ENCODE assay signal across 9 mouse cellular contexts in the genomic region with DNA sequence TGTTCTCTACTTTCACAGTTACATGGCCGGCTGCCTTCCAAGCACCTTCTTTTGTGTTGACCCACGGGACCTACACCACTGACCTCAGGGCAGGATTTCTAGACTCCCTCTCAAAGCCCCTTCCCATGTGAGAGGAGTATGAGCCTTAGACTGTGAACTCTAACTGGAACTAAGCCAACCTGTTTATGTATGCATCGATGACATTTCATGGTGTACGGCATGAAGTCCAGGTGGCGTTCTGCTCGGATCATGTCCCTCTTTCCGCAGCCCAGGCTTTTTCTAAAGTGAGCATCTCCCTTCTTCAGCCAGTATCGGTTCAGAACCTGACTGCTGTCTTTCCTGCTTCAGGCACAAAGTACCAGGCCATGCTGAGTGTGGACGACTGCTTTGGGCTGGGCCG. TPM values are rescaled to one million over a fixed set of nuclear protein-coding genes. Genes with fewer than 3 reads are reported as not detected.
"Had no signal": no experiment of that assay in that cellular context is flagged by ENCODE, and none has a peak within 500 bp of the region (broad histone marks: within the 10 kb centered on the region; RNA-seq: fewer than 3 reads in every experiment).

No protein-coding gene starts in this region.

- DNase-seq: gastrocnemius, postnatal 36 days; heart, postnatal 14 days; heart, postnatal 36 days; kidney, adult 11 months; kidney, adult 2 months; kidney, adult 9 months; layer of hippocampus, adult 9-11 months; layer of hippocampus, postnatal 36 days had no signal

RNA-seq across cellular contexts. Expression of a gene that starts 17.2 kb away (rescaled TPM):
- total RNA-seq: hematopoietic stem cell, adult 5-6 weeks had no signal

RNA-seq across cellular contexts. Expression of a gene that starts 48.3 kb away (rescaled TPM):
- total RNA-seq: hematopoietic stem cell, adult 5-6 weeks had no signal
